Mouse (Mus musculus): ENCODE results near the gene Nfib.

- TF ChIP-seq POLR2A (IDR thresholded peaks at IDR 0.05; ENCODE audit: borderline replicate concordance, insufficient read depth, low read length) (no peak), CTCF (IDR thresholded peaks at IDR 0.05; ENCODE audit: borderline replicate concordance, insufficient read depth, low read depth, low read length) (no peak)
These were observed 132.9 kb downstream of the Nfib start for GRCm38 (mm10) chr4:82572410-82573290.
